Mouse (Mus musculus): ENCODE results near the gene Rbm28.

Gene Rbm28

DNA sequence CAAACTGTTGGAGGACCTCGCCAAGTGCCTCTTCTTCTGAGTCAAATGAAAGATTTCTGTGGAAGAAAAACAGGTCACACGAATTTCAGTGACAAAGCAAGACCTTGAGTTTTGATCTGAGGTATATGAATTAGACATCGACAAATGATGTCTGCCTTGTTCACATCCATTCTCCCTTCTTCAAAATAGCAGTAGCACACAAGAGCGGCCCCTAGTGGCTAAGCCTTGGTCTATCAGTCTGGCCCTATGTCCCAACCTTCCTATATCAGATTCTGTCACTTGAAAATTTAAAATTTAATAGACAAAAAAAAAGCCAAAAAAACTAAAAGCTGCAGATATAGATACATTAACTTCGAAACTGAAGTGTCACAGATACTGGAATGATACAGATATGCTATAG lies 21.2 kb downstream of the Rbm28 start:
- DNase-seq (ENCODE audit: low read depth, low spot score): peak; percentile 67

DNA sequence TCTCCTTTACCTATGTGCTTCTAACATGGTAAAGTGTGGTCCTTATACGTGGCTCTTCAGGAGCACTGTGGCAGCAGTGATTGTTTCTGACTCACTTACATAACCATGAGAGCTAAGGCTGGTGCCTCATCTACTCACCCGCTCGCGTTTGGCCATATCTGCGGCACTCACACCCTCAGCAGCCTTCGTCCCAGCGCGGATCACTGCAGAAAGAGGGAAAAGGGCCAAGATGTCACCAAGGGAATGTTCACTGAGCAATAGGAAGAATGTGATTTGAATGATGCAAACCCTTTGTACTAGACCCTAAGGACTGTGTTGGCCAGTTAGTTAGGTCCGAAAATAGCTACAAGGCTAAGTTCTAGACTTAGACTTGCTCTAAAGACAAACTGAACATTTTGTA lies 27.4 kb downstream of the Rbm28 start:
- no peak for DNase-seq (ENCODE audit: low read depth, low spot score)

DNA sequence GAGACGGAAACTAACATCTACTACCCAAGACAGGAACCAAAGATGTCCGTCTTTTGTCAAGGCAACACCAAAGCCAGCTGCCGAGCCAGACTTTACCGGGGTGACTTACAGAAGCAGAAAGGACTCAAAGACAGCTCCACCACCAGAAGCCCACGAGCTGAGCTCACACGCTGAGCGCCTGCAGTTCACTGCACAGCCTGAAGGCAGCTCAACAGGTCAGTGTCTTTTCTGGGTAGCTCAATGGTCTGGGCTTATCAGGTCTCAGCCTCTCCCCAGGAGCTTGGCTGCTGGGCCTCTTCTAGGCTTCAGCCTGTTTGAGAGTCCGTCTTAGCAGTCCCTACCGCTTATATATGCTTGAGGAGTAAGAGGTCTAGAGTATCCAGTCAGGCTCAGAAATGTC lies 31.7 kb downstream of the Rbm28 start:
- peak; percentile 28 for DNase-seq (ENCODE audit: low read depth, low spot score)

DNA sequence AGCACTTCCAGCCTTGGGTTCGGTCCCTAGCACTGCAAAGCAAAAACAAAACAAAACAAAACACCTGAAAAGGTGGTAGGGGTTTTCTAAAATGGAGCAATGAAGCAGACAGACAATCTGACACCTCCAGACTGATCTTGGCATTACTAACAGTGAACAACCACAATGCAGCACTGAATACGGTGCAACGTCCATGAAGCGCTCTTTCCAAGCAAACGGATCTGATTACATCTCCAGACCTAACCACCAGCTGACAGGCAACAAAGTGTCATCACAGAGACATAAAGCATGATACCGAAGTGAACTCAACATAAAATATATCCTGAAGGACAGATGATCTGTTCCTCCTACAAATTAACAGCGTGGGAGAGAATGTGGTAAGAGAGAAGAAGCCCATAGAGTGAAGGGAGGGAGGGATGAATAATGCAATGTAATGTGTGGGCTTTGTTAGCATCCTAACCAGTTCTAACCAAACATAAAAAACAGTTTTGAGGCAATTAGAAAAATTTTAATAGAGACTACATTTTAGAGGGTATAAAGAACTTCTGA lies 37.9 kb downstream of the Rbm28 start:
- no peak for DNase-seq (ENCODE audit: low read depth, low spot score)

DNA sequence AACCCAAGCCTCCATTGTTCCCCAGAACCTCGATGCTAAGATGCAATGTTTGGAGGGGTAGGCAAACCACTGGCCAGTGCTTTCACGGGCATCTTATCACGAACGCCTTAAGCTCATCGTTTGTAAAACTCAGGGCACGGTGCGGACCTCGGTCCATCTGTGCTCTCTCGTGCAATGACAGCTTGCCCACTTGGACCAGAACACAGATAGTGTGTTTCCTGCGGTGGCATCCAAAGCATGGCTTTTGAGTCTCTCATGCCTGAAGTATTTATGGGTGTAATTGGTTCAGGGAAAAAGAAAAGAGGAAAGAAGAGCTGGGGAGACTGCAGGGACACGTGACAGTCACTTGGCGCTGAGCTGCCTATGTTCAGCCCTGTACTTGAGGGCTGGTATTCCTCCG lies 44.8 kb downstream of the Rbm28 start:
- no peak for DNase-seq (ENCODE audit: low read depth, low spot score)

DNA sequence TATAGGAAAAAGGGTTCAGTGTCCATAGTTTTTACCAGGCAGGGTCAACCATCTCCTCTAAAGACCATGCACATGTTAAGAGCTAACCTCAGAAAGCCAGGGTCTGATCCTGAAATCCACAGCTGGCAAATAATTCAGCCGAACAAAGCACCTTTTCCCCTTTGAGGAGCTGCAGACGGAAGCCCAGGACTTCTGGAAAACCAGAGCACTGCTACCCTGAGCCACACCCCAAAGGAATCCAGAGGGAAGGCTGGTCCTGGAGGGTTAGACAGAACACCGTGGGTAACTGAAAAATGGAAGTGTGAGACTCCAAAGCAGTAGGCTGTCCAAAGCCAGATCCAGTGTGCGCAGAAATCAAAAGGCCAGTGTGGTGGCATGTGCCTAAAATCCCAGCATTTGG lies 45.8 kb downstream of the Rbm28 start:
- peak; percentile 52 for DNase-seq (ENCODE audit: low read depth, low spot score)

DNA sequence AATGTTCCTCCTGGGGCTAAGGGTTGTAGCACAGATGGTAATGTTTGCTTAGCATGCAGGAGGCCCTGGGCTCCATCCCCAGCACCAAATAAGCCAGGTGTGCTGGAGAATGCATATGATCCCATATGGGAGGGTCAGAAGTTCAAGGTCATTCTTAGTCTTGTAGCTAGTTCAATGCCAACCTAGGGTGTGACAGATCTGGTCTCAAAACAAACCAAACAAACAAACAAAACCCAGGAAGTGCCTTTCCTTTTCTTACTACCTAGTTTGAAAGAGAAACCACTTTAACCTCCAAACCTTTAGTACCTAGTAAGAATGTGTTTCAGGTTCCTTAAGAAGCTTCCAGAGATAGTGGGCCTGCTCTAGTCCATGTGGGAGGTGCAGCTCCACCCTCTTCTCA lies 46.6 kb downstream of the Rbm28 start:
- DNase-seq (ENCODE audit: low read depth, low spot score): peak; percentile 73

DNA sequence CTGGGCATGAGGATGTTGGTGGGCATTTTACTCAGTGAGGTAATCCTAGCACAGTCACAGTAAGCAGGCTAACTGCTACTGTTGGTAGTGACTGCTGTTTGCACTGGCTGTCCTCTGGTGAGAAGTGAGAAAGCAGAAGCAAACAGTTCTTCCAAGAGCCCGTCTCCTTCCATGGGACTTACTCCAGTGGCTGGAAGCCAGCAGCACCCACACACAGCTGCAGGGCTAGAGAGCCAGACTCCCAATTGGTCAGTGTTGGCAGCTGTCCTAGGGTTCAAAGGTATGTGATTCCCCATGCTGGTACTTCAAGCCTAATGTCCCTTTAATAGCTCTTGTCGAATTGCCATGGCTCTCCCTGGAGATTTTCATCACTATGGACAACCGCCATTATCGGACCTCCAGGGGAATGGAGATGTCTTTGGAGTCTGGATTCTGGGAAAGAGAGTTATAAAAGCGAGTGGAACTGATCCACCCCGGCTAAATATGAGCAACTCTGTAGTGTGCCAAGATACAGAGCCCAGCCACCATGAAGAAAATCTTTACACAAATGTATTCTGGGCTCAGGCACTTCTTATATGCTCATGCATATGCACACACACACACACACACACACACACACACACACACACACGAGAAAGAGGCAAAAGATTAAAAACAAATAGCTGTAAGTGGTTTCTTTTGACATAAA lies 47.2 kb downstream of the Rbm28 start:
- peak; percentile 16 for DNase-seq (ENCODE audit: low read depth, low spot score)

DNA sequence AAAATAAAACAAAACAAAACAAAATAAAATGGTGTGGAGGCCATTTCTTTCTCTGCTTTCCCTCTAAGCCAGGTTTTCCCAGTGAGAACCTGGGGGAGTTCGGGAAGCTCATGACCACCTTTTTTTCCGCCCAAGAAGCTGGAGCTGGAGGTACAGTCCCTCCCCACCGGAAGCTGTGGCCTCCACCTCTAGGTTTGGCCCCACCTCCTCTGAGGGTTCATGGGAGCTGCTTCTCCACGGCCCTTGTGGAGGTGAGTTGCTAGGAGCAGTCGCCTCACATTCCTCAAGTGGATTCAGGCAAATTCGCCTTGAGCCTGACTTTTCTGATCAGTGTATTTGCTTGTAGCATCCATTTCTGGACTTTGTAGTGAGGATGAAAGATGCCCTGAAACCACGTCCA lies 49.0 kb downstream of the Rbm28 start:
- DNase-seq (ENCODE audit: low read depth, low spot score): peak; percentile 62

DNA sequence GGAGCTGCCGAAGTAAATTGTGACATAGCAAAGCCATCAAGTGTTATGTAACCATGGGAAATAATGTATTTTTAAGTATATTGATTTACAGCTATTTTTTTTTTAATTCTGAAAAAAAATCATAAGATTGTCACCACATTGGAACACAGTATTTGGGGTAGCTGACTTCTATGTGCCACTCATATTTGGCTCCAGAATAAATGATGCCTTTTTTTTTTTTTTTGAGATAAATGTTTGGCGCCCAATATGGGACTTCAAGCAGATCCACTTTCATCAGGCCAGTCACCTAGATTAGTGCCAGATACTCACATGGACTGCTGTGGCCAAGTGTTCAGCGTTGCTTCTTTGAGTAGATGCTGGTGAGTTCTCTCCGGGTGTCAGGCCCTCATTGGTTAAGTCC lies 53.3 kb downstream of the Rbm28 start:
- no peak for DNase-seq (ENCODE audit: low read depth, low spot score)

DNA sequence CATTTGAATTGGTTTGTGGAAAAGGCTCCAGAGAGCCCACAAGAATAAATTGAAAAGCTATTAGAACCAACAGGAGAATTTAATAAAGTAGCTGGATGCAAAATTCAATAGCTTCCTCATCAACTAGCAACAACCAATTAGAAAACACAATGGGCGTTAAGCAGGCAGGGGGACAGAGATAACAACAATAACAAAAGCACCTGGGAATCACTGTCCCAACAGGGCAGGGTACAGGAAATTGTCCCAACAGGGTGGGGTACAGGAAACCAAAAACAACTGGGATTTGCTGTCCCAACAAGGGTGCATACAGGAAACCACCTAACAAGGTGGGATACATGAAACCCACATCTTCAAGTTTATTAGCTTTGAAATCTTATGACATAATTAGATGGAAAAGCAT lies 56.4 kb downstream of the Rbm28 start:
- no peak for DNase-seq (ENCODE audit: low read depth, low spot score)

DNA sequence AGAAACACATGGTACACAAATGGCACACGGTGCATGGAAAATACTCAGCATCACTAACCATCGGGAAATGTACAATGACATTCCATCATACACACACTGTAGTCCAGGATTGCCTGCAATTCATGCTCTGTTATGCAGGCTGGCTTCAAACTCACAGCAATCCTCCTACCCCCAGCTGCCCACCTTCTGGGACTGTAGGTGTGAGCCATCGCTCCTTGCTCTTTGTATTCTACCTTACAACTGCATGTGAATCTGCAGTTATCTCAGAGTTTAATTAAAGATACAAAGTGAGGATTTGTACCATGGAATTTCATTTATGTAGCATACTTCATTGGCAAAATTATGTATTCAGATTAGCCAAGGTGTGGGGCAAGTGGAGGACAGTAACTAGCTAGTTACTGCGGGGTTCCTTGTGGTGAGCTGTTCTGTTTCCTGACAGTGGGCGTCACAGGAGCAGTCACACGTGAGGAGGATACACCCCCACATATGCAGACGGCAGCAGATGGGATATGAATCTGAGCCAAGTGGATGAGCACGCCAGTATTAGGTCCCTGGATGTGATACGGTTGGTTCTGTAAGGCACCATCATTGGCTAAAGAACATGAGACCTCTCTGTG lies 63.5 kb downstream of the Rbm28 start:
- no peak for DNase-seq (ENCODE audit: low read depth, low spot score)

DNA sequence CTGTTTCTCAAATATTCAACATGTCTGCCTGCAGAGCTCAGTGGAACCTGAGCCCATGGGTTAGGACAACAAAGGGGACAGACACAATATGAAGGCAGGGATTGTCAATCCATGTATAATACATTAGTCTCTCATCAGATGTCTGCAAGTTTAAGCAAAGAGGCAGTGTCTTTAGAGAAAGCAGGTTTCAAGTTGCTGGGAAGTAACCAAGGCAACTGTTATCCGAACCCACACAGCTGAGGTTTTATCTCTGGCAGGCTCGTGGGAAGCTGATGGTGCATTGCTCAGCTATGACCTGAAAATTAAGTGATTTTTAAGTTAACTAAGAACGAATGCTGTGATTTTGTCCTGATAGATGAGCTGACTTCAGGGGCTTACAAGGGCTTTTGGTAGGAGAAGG lies 64.4 kb downstream of the Rbm28 start:
- DNase-seq (ENCODE audit: low read depth, low spot score): no peak

DNA sequence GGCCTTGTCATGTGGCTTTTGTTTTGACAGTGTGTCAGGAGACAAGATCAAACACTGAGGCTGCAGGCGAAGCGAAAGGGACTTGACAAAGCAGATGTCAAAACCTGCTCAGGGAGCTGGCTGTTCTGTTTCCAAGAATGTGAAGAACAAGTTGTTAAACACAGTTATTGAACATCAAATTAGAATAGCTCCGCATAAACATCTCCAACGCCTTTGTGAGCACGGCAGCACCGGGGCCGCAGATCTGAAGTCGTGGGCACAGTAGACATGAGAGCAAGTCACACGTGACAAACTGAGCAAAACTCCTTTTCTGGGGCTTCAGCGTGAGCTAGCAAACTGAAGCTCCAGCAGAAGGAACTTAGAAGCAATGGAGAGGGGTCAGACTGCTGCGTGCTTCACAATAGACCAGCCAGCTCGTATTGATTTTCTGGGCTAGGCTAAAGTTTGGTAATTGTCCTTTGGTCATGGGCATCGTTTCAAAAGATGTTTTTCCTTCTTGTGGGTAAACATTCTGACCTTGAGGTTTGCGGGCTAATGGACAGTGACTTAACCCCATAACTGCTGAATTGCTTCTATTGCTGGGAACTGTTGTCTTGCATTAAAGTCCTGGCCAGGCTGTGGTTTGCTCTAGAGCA lies 65.2 kb downstream of the Rbm28 start:
- DNase-seq (ENCODE audit: low read depth, low spot score): peak; percentile 12

DNA sequence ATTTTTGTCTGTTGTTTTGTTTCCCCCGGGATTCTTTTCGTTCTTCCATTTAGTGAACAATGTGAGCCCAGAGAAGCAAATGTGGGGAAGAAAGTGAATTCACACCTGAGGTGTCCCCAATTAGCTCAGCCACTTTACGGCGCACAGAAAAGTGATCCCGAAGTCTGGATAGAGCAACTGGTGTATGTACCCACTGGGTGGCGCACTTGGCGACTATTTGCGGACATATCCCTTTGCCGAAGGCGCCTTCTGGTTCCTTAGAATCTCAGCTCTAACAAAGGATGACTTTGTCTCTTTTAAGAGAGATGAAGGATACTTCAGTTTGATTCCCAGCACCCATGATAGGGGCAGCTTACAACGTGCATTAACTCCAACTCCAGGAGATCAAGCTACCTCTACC lies 71.9 kb downstream of the Rbm28 start:
- peak; percentile 23 for DNase-seq (ENCODE audit: low read depth, low spot score)

DNA sequence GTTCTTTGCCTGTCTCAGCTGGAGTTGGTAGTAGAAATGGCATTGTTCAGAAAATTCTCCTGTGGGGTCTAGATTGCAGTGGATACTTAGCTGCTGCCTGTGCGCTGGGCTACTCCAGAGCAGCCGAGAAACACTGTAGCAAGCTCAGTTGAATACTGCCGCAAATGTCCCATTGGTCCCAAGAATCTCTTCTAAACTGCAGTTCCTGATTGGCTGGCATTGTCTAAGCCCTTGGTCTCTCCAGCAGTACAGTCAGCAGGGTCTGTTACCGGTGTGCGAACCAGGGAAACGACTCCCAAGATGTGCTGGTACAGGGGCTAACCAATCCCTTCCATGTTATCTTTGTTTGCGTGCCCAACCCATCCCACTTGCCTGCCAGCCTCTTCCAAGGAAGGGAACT lies 72.6 kb downstream of the Rbm28 start:
- no peak for DNase-seq (ENCODE audit: low read depth, low spot score)

DNA sequence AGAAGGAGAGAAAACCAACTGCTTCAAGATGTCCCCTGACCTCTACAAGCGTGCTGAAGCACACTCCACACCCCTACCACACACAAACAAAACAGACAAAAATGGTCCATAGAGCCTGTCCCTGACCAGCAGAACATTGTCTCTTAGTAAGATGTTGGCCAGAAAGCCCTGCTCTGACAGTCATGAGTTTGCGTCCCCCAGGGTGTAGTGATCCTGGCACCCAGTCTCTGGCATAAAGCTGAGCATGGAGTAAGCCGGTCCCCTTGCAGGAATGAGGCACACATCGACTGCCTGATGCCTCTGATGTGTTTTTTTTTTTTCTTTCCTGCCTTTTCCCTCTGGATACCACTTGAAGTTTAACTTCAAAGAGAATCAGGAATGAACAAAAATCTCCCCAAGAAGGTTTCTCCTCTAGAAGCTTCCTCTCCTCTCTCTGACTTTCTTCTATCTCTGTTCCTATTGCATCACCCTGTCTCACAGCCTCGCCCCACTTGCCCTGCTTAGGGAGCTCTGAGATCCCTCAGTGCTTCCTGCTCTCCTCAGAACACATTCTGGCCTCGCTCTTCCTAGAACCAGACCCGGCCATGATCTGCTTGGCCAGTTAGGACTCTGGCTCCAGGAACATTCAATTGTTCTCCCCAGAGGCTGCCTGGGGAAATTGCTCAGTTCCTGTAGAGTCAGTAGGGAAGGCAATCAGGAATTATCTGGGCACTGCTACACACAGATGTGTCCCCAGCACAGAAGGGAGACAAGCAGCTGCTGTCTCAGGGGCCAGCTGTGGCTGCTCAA lies 76.7 kb downstream of the Rbm28 start:
- no peak for DNase-seq (ENCODE audit: low read depth, low spot score)

DNA sequence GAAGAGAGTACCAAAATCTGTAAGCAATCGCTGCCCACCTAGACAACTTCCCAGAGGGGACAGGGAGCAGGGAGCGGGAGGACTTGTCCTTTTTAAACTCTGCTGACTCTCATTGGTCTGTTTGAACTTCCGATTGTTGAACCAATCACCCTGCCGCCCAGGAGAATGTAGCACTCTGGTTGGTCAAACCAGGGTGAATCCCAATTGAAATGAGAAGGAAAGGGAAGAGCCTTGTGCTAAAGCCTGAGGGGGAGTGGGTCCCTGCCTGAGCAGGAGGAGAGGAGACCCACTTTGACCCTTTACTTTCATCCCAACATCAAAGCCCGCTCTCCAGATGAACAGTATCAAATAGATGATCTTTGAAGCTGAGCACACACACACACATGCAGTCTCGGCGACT lies 80.4 kb downstream of the Rbm28 start:
- DNase-seq (ENCODE audit: low read depth, low spot score): no peak

DNA sequence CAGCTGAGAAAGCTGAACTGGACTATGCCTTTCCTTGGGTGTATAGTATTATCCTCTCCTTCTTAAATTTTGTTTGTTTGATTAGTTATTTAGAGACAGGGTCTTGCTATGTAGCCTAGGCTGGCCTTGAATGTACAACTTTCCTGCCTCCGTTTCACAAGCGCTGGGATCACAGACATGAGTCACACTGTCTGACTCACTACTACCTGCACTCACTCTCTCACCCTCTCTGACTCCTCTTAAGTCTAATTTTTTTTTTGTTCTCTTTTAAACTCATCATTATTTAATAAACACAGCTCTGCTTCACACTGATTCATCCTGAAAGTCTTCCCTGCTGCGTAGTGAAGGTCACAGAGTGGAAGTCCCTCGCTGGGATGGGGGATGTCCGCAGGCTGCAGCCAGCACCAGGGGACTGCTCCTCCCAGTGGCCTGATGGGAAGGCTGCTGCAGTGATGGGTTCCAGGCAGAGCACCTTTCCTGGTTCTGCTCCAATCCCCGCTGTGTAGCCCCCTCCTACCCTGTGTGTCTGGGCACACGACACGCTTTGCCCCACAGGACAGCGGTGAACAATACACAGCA lies 81.9 kb downstream of the Rbm28 start:
- DNase-seq (ENCODE audit: low read depth, low spot score): peak; percentile 39

DNA sequence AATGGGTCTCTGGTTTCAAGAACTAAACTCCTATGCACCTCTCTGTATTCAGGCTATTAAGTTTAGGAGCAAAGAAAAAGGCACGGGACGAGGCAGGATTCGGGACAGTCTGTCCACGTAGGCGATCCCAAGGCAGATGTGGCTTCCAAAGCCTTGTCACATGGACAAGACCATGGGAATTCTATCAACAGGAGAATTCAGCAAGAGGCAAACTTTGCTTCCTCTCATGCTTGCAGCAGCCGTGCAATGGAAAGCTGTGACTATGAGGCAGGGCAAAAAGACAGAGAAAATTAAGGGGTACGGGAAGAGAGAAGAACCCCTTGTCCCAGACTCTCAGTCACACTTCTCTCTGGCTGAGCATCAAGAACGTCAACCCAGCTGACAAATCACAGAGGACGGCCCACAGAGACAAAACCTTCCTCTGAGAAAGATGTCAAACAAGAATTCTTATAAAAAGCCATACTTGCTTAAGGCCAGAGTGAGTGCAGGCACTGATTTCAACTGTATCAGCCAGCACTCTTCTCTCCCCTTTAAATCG lies 82.9 kb downstream of the Rbm28 start:
- no peak for DNase-seq (ENCODE audit: low read depth, low spot score)

DNA sequence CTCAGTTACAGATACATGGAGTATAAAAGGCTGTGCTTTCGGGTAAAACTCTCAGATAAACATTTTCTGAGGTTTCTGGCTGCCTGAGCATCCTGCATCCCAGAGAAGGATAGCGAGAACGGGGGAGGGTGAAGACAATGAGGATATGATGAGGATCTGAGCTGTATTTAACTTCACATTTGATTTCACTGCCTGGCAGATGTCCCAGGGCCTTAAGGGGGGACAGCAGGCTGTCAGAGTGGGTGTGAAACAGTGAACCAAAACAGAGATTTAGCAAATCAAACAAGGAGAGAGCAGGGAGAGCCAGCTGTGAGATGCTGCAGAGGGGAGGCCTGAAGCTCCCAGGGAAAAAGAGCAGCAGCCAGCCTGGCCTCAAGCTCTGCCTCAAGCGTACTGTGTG lies 85.5 kb downstream of the Rbm28 start:
- DNase-seq (ENCODE audit: low read depth, low spot score): no peak

DNA sequence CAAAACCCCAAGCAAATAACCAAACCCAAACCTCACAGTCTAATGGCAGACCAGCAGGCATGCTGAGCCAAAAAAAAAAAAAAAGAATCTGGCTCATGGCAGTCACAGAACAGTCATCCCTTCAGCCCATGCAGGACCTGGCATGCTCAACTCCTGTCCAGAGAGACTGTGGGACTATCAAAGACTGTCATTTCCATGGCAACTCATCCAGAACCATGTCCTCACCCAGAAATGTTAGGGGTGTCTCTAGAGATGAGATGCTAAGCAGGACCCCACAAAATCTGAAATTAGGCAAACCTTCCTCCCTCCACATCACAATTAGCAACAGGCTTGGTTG lies 90.7 kb downstream of the Rbm28 start:
- no peak for DNase-seq (ENCODE audit: low read depth, low spot score)

Measured in ZHBTc4 (cell line).